21 mouse cellular contexts compared by ENCODE assay signal in the genomic region with DNA sequence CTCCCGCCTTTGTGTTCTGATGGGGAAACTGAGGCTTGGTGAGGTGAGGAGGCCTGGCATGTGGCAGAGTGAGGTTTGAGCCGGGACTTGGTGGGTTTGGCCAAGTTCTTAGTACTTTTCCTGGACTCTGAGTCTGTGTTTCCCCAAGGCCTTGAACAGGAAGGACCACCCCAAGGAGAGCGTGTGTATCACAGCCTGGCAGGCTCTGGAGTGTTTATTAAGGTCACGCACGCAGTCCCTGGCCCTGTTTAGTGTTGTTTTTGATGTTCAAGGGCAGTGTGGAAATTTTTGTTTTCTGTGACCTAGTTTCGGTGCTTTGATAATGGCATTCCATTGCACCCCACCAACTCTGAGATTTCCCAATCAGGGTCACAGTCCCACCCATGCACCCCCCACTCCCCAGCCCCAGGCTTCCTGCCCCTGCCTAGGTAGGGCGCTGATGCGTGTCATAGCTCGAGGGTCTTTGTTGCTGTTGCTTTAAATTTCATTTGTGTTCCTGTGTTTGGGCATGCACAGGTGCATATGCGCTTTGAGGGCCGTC. TPM values are rescaled to one million over a fixed set of nuclear protein-coding genes. Genes with fewer than 3 reads are reported as not detected.
A peak's percentile ranks its signal among the peaks of the same experiment; 100 is the strongest.
DNase-seq lines count a peak whose midpoint lies in the region; ATAC-seq and TF ChIP-seq lines count a peak whose summit lies in the region.
"Had no signal": no experiment of that assay in that cellular context is flagged by ENCODE, and none has a peak within 500 bp of the region (broad histone marks: within the 10 kb centered on the region; RNA-seq: fewer than 3 reads in every experiment).

No protein-coding gene starts in this region.

- H3K9ac ChIP-seq in heart, embryonic 12.5 days: no peak overlapping the region
- H3K9ac ChIP-seq: embryonic facial prominence, embryonic 13.5 days; forebrain, embryonic 12.5 days; hindbrain, embryonic 12.5 days had no signal

- no peak overlapping the region for H3K4me2 ChIP-seq in heart, embryonic 12.5 days
- H3K4me2 ChIP-seq: embryonic facial prominence, embryonic 13.5 days; forebrain, embryonic 12.5 days; hindbrain, embryonic 12.5 days had no signal

- peaks cover 60% of the 10 kb centered on the region for H3K4me1 ChIP-seq in heart, embryonic 12.5 days (replicated peaks)
- H3K4me1 ChIP-seq: embryonic facial prominence, embryonic 13.5 days had no signal

- intact Hi-C loops in left cerebral cortex, adult 2 months (cut with DNase I): no loop called here

- peaks cover 16% of the 10 kb centered on the region for H3K36me3 ChIP-seq in heart, embryonic 12.5 days
- H3K36me3 ChIP-seq: embryonic facial prominence, embryonic 13.5 days; forebrain, embryonic 12.5 days; hindbrain, embryonic 12.5 days had no signal

- no peak overlapping the region for H3K27ac ChIP-seq in heart, embryonic 12.5 days (ENCODE audit: poor library complexity, severe bottlenecking)
- H3K27ac ChIP-seq in left cerebral cortex, adult 2 months: peak overlapping the region; percentile 44
- H3K27ac ChIP-seq: embryonic facial prominence, embryonic 13.5 days; forebrain, embryonic 12.5 days; hindbrain, embryonic 12.5 days had no signal

- TF ChIP-seq CTCF in left cerebral cortex, adult 2 months (IDR thresholded peaks at IDR 0.05): no peak; the same call in 1 of the 2 replicates

- no peak for ATAC-seq in heart, embryonic 12.5 days (ENCODE audit: insufficient number of reproducible peaks, low FRiP score)
- ATAC-seq: forebrain, embryonic 16.5 days; hindbrain, embryonic 16.5 days; inflammation-experienced regulatory T-cells, adult 6 months; intestine, postnatal 0 days had no signal

- no peaks in the 10 kb centered on the region for H3K27me3 ChIP-seq in heart, embryonic 12.5 days (replicated peaks)
- H3K27me3 ChIP-seq: embryonic facial prominence, embryonic 13.5 days had no signal

- no peak overlapping the region for H3K4me3 ChIP-seq in heart, embryonic 12.5 days
- H3K4me3 ChIP-seq in left cerebral cortex, adult 2 months: no peak overlapping the region
- H3K4me3 ChIP-seq: embryonic facial prominence, embryonic 13.5 days; forebrain, embryonic 12.5 days; hindbrain, embryonic 12.5 days had no signal

- peak; percentile 82 for DNase-seq in adrenal gland, adult 2 months
- no peak for DNase-seq in adrenal gland, adult 18-20 months (ENCODE audit: low spot score in 2 of 2)
- DNase-seq in heart, adult 18-20 months: peak; percentile 32 to 45
- no peak for DNase-seq in left cerebral cortex, adult 2 months (ENCODE audit: extremely low spot score in 1 of 2, low spot score in 2 of 2)
- DNase-seq in left cerebral cortex, adult 9 months (ENCODE audit: low spot score in 2 of 2): no peak
- peak; percentile 67 for DNase-seq in adrenal gland, postnatal 10 days
- DNase-seq in embryo, embryonic 11 days: no peak
- DNase-seq: cerebellum, adult 11-12 months; cerebellum, adult 9-10 months; cerebellum, postnatal 25 days; gastrocnemius, postnatal 25 days; heart, postnatal 10 days; heart, postnatal 4 days had no signal

- H3K9me3 ChIP-seq in heart, embryonic 12.5 days (replicated peaks): no peaks in the 10 kb centered on the region
- H3K9me3 ChIP-seq: embryonic facial prominence, embryonic 13.5 days; forebrain, embryonic 12.5 days; hindbrain, embryonic 12.5 days had no signal

- WGBS in heart, embryonic 12.5 days: 91% methylated on average over 11 of the region's 11 CpGs

RNA-seq across cellular contexts. Expression of gene Parvb, which starts 35.9 kb away (rescaled TPM):
- 10 to 100 TPM; 17.5 to 19.2 TPM for total RNA-seq in adrenal gland, adult 2 months (2021)
- polyA plus RNA-seq in adrenal gland, adult 2 months (2012; rRNA removed): 8.3 and 9.4 TPM in 2 replicates
- total RNA-seq in adrenal gland, adult 18-20 months (2021): 10 to 100 TPM; 15.6 to 24.9 TPM
- 100 to 1,000 TPM in 1 of 2 experiments, 10 to 100 TPM in 1; 89.9 to 103 TPM for total RNA-seq in heart, adult 18-20 months (2021)
- 13.5 and 13.8 TPM in 2 replicates for polyA plus RNA-seq in heart, embryonic 12.5 days (2016; fragmentation: Nextera tagmentation; extraction: Ambion mirVana)
- total RNA-seq in left cerebral cortex, adult 2 months (2021): 10 to 100 TPM; 19.3 to 20.9 TPM
- total RNA-seq in adrenal gland, postnatal 10 days (2021): 10 to 100 TPM; 33.2 to 42.1 TPM

RNA-seq across cellular contexts. Expression of gene Parvg, which starts 56.0 kb away (rescaled TPM):
- 1 to 10 TPM; 2.8 to 3.9 TPM for total RNA-seq in adrenal gland, adult 2 months (2021)
- 1.7 and 2.1 TPM in 2 replicates for polyA plus RNA-seq in adrenal gland, adult 2 months (2012; rRNA removed)
- 1 to 10 TPM; 3.4 to 3.8 TPM for total RNA-seq in adrenal gland, adult 18-20 months (2021)
- 1 to 10 TPM; 2.0 to 3.1 TPM for total RNA-seq in heart, adult 18-20 months (2021)
- polyA plus RNA-seq in heart, embryonic 12.5 days (2016; fragmentation: Nextera tagmentation; extraction: Ambion mirVana): 0.92 and 1.4 TPM in 2 replicates
- total RNA-seq in left cerebral cortex, adult 2 months (2021): 1 to 10 TPM; 6.8 to 7.1 TPM
- total RNA-seq in adrenal gland, postnatal 10 days (2021): 1 to 10 TPM; 3.6 to 4.4 TPM

Comparison
In these comparisons a context has a peak if more than half of its experiments do, and no peak if none do; other contexts are left out.
1. DNase-seq: peak in adrenal gland, adult 2 months (single experiment), heart, adult 18-20 months (2 of 2) and adrenal gland, postnatal 10 days (single experiment); none in adrenal gland, adult 18-20 months (0 of 2), left cerebral cortex, adult 2 months (0 of 2), left cerebral cortex, adult 9 months (0 of 2) and embryo, embryonic 11 days (single experiment).